Comparison of ENCODE assay signal across 12 mouse cellular contexts in genomic region chr7:112309289-112310016, GRCm38 (mm10).
A peak's percentile ranks its signal among the peaks of the same experiment; 100 is the strongest.
DNase-seq lines count a peak whose midpoint lies in the region; ATAC-seq and TF ChIP-seq lines count a peak whose summit lies in the region.
"Had no signal": no experiment of that assay in that cellular context is flagged by ENCODE, and none has a peak within 500 bp of the region (broad histone marks: within the 10 kb centered on the region; RNA-seq: fewer than 3 reads in every experiment).

No protein-coding gene starts in this region.

- no peaks in the 10 kb centered on the region for H3K79me2 ChIP-seq in heart, adult 2 months (replicated peaks; ENCODE audit: control insufficient read depth, insufficient read depth, low read length)

- no peak overlapping the region for H3K4me3 ChIP-seq in heart, embryonic 10.5 days
- H3K4me3 ChIP-seq in heart, adult 2 months = no peak overlapping the region
- no peak overlapping the region for H3K4me3 ChIP-seq in stomach, embryonic 14.5 days (ENCODE audit: low read depth, low read length)
- H3K4me3 ChIP-seq: embryonic facial prominence, embryonic 12.5 days had no signal

- no peaks in the 10 kb centered on the region for H3K27me3 ChIP-seq in heart, embryonic 10.5 days (ENCODE audit: insufficient read depth, poor library complexity, severe bottlenecking)
- no peaks in the 10 kb centered on the region for H3K27me3 ChIP-seq in heart, adult 2 months (ENCODE audit: control insufficient read depth, insufficient read depth, low read length)
- H3K27me3 ChIP-seq in stomach, embryonic 14.5 days (ENCODE audit: control insufficient read depth, insufficient read depth, low read length) = no peaks in the 10 kb centered on the region
- H3K27me3 ChIP-seq: embryonic facial prominence, embryonic 12.5 days had no signal

- DNase-seq in heart, embryonic 10.5 days (ENCODE audit: low spot score) = no peak
- DNase-seq in heart, adult 2 months = no peak
- peak; percentile 39 to 59 for DNase-seq in kidney, postnatal 25 days
- no peak for DNase-seq in kidney, adult 11 months
- peak; percentile 89 to 91 for DNase-seq in lung, adult 18-20 months
- no peak for DNase-seq in spleen, adult 12 weeks (ENCODE audit: low spot score)
- DNase-seq in neural tube, embryonic 10.5 days (ENCODE audit: extremely low spot score, low spot score) = no peak
- DNase-seq: gastrocnemius, postnatal 10 days; thymus, postnatal 14 days had no signal

- H3K9ac ChIP-seq in heart, adult 2 months (ENCODE audit: low read depth, low read length) = no peak overlapping the region
- H3K9ac ChIP-seq in stomach, embryonic 14.5 days (replicated peaks; ENCODE audit: low read depth, low read length) = no peak overlapping the region
- H3K9ac ChIP-seq: embryonic facial prominence, embryonic 12.5 days had no signal

- H3K4me2 ChIP-seq in stomach, embryonic 14.5 days (replicated peaks; ENCODE audit: low read depth, low read length) = no peak overlapping the region
- H3K4me2 ChIP-seq: embryonic facial prominence, embryonic 12.5 days had no signal

- peak; percentile 53; the same call in 1 of the 2 replicates for ATAC-seq in stomach, embryonic 14.5 days (ENCODE audit: insufficient number of reproducible peaks, insufficient read depth, low FRiP score, low read depth)
- ATAC-seq: forebrain, embryonic 14.5 days had no signal

- H3K4me1 ChIP-seq in heart, embryonic 10.5 days = peaks cover 39% of the 10 kb centered on the region
- peaks cover 9% of the 10 kb centered on the region for H3K4me1 ChIP-seq in heart, adult 2 months (ENCODE audit: control insufficient read depth, insufficient read depth, low read length)
- H3K4me1 ChIP-seq in stomach, embryonic 14.5 days (ENCODE audit: control insufficient read depth, insufficient read depth, low read length) = no peaks in the 10 kb centered on the region

- no peak for TF ChIP-seq EP300 in heart, adult 2 months (IDR thresholded peaks at IDR 0.05; ENCODE audit: insufficient read depth, low read depth, low read length)

- TF ChIP-seq POLR2A in heart, adult 2 months (IDR thresholded peaks at IDR 0.05; ENCODE audit: insufficient read depth, low read depth, low read length) = no peak

- intact Hi-C loops in heart, adult 2 months (cut with DNase I) = loop anchor here (5.0 kb wide), 1 partner anchor 32 kb away; no protein-coding TSS in a partner anchor

- 77% methylated on average over 11 of the region's 11 CpGs for WGBS in heart, embryonic 10.5 days
- 70% methylated on average over 11 of the region's 11 CpGs for WGBS in heart, adult 2 months
- 82% methylated on average over 11 of the region's 11 CpGs for WGBS in stomach, embryonic 14.5 days

- H3K9me3 ChIP-seq in heart, embryonic 10.5 days = no peaks in the 10 kb centered on the region
- no peaks in the 10 kb centered on the region for H3K9me3 ChIP-seq in stomach, embryonic 14.5 days (ENCODE audit: control insufficient read depth, low read depth, low read length)
- H3K9me3 ChIP-seq: embryonic facial prominence, embryonic 12.5 days had no signal

- H3K27ac ChIP-seq in heart, embryonic 10.5 days = peak overlapping the region; percentile 0; the same call in 1 of the 2 replicates
- H3K27ac ChIP-seq in heart, adult 2 months = no peak overlapping the region
- no peak overlapping the region for H3K27ac ChIP-seq in stomach, embryonic 14.5 days (ENCODE audit: low read length)
- H3K27ac ChIP-seq: embryonic facial prominence, embryonic 12.5 days had no signal

- H3K36me3 ChIP-seq in heart, embryonic 10.5 days = peaks cover 95% of the 10 kb centered on the region
- peaks cover 15% of the 10 kb centered on the region for H3K36me3 ChIP-seq in heart, adult 2 months (ENCODE audit: control insufficient read depth, insufficient read depth, low read length)
- H3K36me3 ChIP-seq in stomach, embryonic 14.5 days (ENCODE audit: control insufficient read depth, insufficient read depth, low read length) = no peaks in the 10 kb centered on the region
- H3K36me3 ChIP-seq: embryonic facial prominence, embryonic 12.5 days had no signal

- no peak for TF ChIP-seq CTCF in heart, adult 2 months (IDR thresholded peaks at IDR 0.05)

Comparison
In these comparisons a context has a peak if more than half of its experiments do, and no peak if none do; other contexts are left out.
1. DNase-seq: peak in kidney, postnatal 25 days (2 of 2) and lung, adult 18-20 months (2 of 2); none in heart, embryonic 10.5 days (single experiment), heart, adult 2 months (0 of 2), kidney, adult 11 months (single experiment), spleen, adult 12 weeks (single experiment) and neural tube, embryonic 10.5 days (single experiment).